Mouse (Mus musculus) megakaryocyte, adult 5-6 weeks (primary cell): ENCODE results near the gene Rpl19. TPM values are rescaled to one million over a fixed set of nuclear protein-coding genes. Genes with fewer than 3 reads are reported as not detected.

ENCODE experiments used
- ATAC-seq: 2 replicates; pipeline ENCODE4 v1.8.0; 2016; ENCODE audit warnings: mild to moderate bottlenecking, inconsistent platforms; ENCODE audit not compliant: poor library complexity, severe bottlenecking
- total RNA-seq, 2 experiments: library from RNA; stranded (forward) in 1 of 2; stranded (reverse) in 1 of 2; fragments of 153-499, 151-499 nt in 1 of 2; fragments of 221-1000, 200-1000 nt in 1 of 2; gene quantifications; 2 replicates each; pipeline versions ENCODE4 v1.2.3 to v1.2.4; 2015 to 2017

Rpl19 gene
- total RNA-seq, 2 experiments from 2014 or later = 1,233 to 2,687 TPM

DNA sequence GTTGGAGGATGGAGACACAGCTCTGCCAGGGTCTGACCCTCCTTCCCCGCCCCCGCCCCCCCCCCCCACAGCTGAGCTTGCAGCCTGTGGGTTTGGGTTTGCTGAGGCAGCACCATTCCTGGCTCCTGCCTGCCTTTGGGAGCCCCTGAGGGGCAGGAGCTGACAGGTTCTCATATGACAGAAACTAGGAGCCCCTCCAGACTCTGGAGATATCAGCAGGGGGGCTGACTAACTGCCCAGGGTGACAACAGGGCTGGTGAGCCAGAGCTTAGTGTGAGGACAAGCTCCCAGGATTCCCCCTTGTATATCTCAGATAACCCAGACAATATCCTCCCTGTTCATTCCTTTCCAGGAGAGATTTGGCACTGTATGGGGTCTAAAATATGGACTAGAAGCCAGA lies 24.4 kb downstream of the Rpl19 start:
- ATAC-seq = no peak

GRCm38 (mm10) chr11:98051611-98052128 lies 25.2 kb downstream of the Rpl19 start:
- ATAC-seq = peak; percentile 43; the same call in 1 of the 2 replicates

- no peak for ATAC-seq
Observed at GRCm38 (mm10) chr11:98052129-98052988, 25.8 kb downstream of the Rpl19 start.

GRCm38 (mm10) chr11:98052989-98053834 lies 26.7 kb downstream of the Rpl19 start, which contains the start of gene Stac2:
TSS of gene Stac2 (minus strand) at chr11:98053462.
- no peak for ATAC-seq

DNA sequence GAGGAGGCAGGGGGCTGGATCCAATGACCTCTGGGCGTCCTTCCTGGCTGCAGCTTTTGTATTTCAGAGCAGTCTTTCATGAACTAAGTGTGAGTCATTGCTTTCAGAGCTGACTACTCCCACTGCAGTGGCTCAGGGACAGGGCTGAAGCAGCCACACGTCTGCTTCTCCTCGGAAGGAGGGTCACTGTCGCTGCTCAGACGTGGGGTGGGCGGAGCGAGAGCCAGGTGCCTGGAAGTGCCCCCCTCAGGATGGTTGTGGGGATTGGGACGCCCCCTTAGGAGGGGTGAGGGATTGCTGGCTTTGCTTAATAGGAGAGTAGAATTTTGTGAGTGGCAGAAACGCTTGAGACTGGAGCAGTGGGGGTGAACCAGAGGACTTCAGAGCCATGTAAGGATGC lies 31.0 kb downstream of the Rpl19 start:
- no peak for ATAC-seq

- no peak for ATAC-seq
Observed at GRCm38 (mm10) chr11:98057998-98058397, 31.5 kb downstream of the Rpl19 start.

DNA sequence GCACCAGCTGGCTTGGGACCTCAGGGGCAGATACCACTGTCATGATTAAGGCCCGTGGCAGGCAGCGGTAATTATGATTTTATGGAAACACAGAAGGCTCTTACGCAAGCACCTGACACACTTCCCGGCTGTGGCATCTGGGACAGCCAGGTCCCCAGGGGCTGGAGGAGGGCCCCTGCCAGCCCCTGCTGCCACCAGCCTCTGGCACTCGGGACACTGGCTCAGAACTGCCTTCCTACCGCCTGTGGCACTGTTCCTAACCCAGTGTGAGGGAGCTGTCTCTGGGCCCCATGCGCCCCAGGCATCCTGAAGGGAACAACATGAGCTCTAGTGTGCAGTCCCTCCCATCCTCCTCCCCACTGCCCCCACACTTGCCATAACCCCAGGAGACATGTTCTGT lies 33.2 kb downstream of the Rpl19 start:
- no peak for ATAC-seq

DNA sequence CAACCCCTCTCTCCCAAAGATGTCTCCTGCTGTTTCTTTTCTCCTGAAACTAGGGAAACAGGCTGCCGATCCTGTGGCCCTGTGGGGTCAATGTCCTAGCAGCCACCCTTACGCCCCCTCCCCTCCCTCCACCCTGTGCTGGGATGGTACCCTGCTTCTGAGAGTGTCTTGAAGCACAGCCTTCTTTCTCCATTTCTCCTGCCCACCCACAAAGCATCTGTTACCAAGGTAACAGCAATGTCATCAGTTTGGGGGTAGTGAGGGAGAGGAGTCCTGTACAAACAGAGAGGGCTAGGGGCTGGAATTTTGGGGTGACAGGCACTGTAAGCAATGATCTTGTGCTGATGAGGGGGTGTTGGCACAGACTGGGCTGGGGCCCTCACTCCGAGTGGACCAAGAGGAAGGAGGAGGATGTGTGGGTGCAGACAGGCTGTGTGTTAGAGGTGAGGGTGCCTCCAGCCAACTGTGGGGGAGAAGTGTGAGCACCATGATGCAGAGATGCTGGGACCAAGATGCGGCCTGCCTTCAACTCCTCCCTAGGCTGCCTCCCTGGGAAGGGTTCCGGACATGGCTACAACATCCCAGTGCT lies 33.7 kb downstream of the Rpl19 start:
- ATAC-seq = no peak

DNA sequence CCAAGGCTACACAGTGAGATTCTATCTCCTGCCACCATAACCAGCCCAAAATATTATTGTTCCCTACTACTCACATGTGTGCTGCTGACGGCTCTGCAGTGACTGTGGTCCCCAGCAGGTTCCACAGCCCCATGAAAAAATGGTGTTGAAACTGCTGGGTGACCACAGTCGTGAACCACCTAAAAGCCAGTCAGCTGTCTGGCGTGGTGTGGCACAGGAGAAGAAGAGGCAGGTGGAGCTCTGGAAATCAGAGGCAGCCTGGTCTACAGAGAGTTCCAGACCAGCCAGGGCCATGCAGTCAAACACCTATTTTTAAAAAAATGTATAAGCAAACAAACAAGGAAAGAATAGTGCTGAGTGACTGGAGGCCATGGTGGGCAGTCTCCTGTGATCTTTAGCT lies 34.9 kb downstream of the Rpl19 start:
- no peak for ATAC-seq

- no peak for ATAC-seq
Observed at GRCm38 (mm10) chr11:98061904-98062562, 35.5 kb downstream of the Rpl19 start.

DNA sequence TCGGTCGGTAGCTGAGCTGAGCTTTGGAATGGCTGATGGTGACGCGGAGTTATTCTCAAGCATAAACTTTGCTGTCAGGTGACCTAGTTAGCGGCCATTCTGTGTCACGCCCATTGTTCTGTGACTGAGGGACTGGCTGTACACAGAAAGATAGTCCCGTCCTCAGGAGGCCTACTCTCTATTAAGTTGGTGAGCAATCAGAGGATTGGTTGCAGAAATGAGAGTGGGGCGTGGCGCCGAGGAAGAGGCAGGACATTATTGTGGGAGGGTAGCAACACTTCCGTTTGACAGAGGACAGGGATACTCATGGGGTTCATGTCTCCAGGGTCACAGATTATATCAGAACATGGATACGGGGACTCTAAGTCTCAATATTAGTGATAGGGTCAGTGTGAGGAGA lies 39.7 kb downstream of the Rpl19 start:
- ATAC-seq = no peak

- no peak for ATAC-seq
Observed at GRCm38 (mm10) chr11:98067255-98067654, 40.7 kb downstream of the Rpl19 start.

GRCm38 (mm10) chr11:98073442-98073841 lies 46.9 kb downstream of the Rpl19 start:
- no peak for ATAC-seq

DNA sequence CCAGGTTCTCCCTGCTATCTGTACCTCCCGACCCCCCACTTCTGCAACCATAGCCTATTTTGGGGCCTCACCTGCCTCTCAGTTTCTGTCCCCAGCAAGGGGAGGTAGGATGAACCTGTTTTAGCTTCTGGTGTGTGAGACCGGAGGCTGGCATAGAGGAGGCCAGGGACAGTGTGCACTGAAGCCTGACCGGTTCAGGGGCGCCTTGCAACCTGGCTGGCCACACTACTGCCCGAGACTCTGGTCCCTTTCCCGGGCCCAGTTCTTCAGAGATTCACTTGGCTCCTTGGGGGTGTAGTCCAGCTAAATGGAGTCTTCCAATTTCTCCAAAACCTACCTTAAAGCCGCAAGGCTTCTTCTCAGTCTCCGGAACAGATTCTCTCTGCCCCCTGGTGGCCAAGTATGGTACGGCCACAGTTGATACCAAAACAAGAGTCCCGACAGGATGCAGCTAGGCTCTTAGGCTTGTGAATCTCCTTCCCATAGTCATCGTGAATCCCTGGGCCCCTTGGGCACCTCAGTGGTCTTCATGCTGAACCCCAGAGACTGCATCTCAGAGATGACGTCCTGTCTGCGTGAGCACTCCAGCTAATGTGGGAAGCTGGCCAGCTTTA lies 48.8 kb downstream of the Rpl19 start:
- ATAC-seq = peak; percentile 69; the same call in 1 of the 2 replicates

DNA sequence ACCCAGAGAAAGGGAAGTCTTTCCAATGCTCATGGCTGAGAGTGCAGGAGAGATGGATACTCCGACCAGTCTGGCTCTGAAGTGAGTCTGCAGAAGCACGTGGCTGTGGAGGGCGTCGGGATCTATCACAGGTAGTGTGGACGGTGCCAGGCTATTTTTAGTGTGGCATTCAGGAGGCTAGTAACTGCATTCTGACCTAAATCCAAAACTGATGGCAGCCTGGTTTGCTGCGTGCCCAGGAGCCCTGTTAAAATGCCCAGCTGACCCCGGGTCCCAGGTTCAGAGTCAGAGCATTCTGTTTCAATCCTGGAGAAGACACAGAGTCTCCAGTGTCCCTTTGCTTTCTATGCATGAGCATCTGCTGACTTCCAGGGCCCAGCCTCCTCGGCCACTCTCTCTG lies 50.6 kb downstream of the Rpl19 start:
- ATAC-seq = no peak

Other genes with a start within 250 kb of the Rpl19 start
- gene Rpl23, start 244.3 kb upstream of the Rpl19 start, total RNA-seq (2015) = 1,123 and 1,179 TPM in 2 replicates
- 895 and 904 TPM in 2 replicates for gene Rpl23, start 244.3 kb upstream of the Rpl19 start, total RNA-seq (2017)
- 121 and 128 TPM in 2 replicates for gene Lasp1, start 227.7 kb upstream of the Rpl19 start, total RNA-seq (2015)
- 315 and 351 TPM in 2 replicates for gene Lasp1, start 227.7 kb upstream of the Rpl19 start, total RNA-seq (2017)
- 2.3 and 2.5 TPM in 2 replicates for gene B230217C12Rik, start 185.9 kb upstream of the Rpl19 start, total RNA-seq (2015)
- 0.33 and 0.45 TPM in 2 replicates for gene B230217C12Rik, start 185.9 kb upstream of the Rpl19 start, total RNA-seq (2017)
- gene Fbxo47, start 142.6 kb upstream of the Rpl19 start, total RNA-seq (2015) = 0.30 and 2.1 TPM in 2 replicates
- 0.73 and 1.5 TPM in 2 replicates for gene Fbxo47, start 142.6 kb upstream of the Rpl19 start, total RNA-seq (2017)
- 13.7 and 15.9 TPM in 2 replicates for gene Plxdc1, start 40.3 kb upstream of the Rpl19 start, total RNA-seq (2015)
- 6.3 and 6.7 TPM in 2 replicates for gene Plxdc1, start 40.3 kb upstream of the Rpl19 start, total RNA-seq (2017)
- 42.9 and 56.3 TPM in 2 replicates for gene Arl5c, start 30.5 kb upstream of the Rpl19 start, total RNA-seq (2015)
- 51.2 TPM in 2 replicates for gene Arl5c, start 30.5 kb upstream of the Rpl19 start, total RNA-seq (2017)
- 1.2 and 1.4 TPM in 2 replicates for gene Cacnb1, start 3.7 kb upstream of the Rpl19 start, total RNA-seq (2015)
- 0.62 and 0.65 TPM in 2 replicates for gene Cacnb1, start 3.7 kb upstream of the Rpl19 start, total RNA-seq (2017)
- 0.09 TPM in 1 of 2 replicates, not detected in the other for gene Stac2, start 26.8 kb downstream of the Rpl19 start, total RNA-seq (2015)
- gene Stac2, start 26.8 kb downstream of the Rpl19 start, total RNA-seq (2017) = 0.04 and 0.08 TPM in 2 replicates
- gene Fbxl20, start 123.7 kb downstream of the Rpl19 start, total RNA-seq (2015) = 11.3 and 12.6 TPM in 2 replicates
- 12.4 and 14.8 TPM in 2 replicates for gene Fbxl20, start 123.7 kb downstream of the Rpl19 start, total RNA-seq (2017)
- gene Med1, start 166.6 kb downstream of the Rpl19 start, total RNA-seq (2015) = 64.5 and 70.6 TPM in 2 replicates
- 32.5 and 36.3 TPM in 2 replicates for gene Med1, start 166.6 kb downstream of the Rpl19 start, total RNA-seq (2017)
- 40.6 and 43.8 TPM in 2 replicates for gene Cdk12, start 176.3 kb downstream of the Rpl19 start, total RNA-seq (2015)
- gene Cdk12, start 176.3 kb downstream of the Rpl19 start, total RNA-seq (2017) = 50.2 and 52.2 TPM in 2 replicates